Mouse (Mus musculus) midbrain, postnatal 0 days (tissue): ENCODE results near the gene Extl2. TPM values are rescaled to one million over a fixed set of nuclear protein-coding genes. Genes with fewer than 3 reads are reported as not detected.

Experiments used
- ATAC-seq: fragments of 200-750 bp; cut with Nextera tagmentation; 2 replicates; pipeline ENCODE4 v1.8.0; 2017; ENCODE audit warnings: moderate number of reproducible peaks, mild to moderate bottlenecking, moderate TSS enrichment, moderate library complexity; ENCODE audit not compliant: low FRiP score
- DNase-seq: peaks from one replicate; pipeline ENCODE4 v3.0.0-alpha.2; 2015; ENCODE audit warnings: low spot score
- H3K27ac ChIP-seq: fragments of 300-500 bp; sonication (generic); 2 replicates; pipeline ENCODE4 v1.5.1; 2014; ENCODE audit warnings: low read depth, mild to moderate bottlenecking, low read length, mixed read lengths
- H3K27me3 ChIP-seq: fragments of 300-500 bp; sonication (generic); 2 replicates; pipeline ENCODE4 v1.6.1; 2014; ENCODE audit warnings: low read length, control low read depth, mixed read lengths; ENCODE audit not compliant: insufficient read depth
- H3K36me3 ChIP-seq: fragments of 300-500 bp; sonication (generic); 2 replicates; pipeline ENCODE4 v1.6.1; 2014; ENCODE audit warnings: low read length, control low read depth, mixed read lengths; ENCODE audit not compliant: insufficient read depth
- H3K4me1 ChIP-seq: fragments of 300-500 bp; sonication (generic); 2 replicates; pipeline ENCODE4 v1.6.1; 2014; ENCODE audit warnings: mild to moderate bottlenecking, control low read depth, antibody characterized with exemption, low read length, mixed read lengths; ENCODE audit not compliant: insufficient read depth
- H3K4me2 ChIP-seq: fragments of 300-500 bp; sonication (generic); 2 replicates; pipeline ENCODE4 v1.6.1; 2014; ENCODE audit warnings: low read depth, mild to moderate bottlenecking, low read length, mixed read lengths; ENCODE audit not compliant: poor library complexity, severe bottlenecking
- H3K4me3 ChIP-seq: fragments of 300-500 bp; sonication (generic); 2 replicates; pipeline ENCODE4 v1.5.1; 2014; ENCODE audit warnings: low read depth, mild to moderate bottlenecking, low read length, moderate library complexity
- H3K9ac ChIP-seq: fragments of 300-500 bp; sonication (generic); replicated peaks from 2 replicates; pipeline ENCODE4 v1.6.1; 2014; ENCODE audit warnings: mild to moderate bottlenecking, low read length, moderate library complexity, mixed read lengths; ENCODE audit not compliant: poor library complexity, severe bottlenecking
- H3K9me3 ChIP-seq: fragments of 300-500 bp; sonication (generic); 2 replicates; pipeline ENCODE4 v1.6.1; 2016; ENCODE audit warnings: low read length, control low read depth
- CTCF ChIP-seq: IDR thresholded peaks from 2 replicates; pipeline ENCODE4 v1.5.1; 2016; ENCODE audit warnings: antibody characterized with exemption, mild to moderate bottlenecking
- WGBS: fragments of 180-500 bp; shearing (Covaris S2); extraction: QIAGEN DNeasy Blood & Tissue Kit; methylation state at CpG from one replicate; pipeline ENCODE4 v1.1.7; 2014; 5-methylcytosine and 5-hydroxymethylcytosine counted together
- polyA plus RNA-seq: library from polyadenylated mRNA; unstranded; fragments of >200 nt; fragmentation: Nextera tagmentation; extraction: Ambion mirVana; gene quantifications from 2 replicates; pipeline ENCODE4 v1.2.1, GENCODE M21; 2015
- total RNA-seq: library from RNA; depleted of rRNA; stranded (reverse); fragments of >200 nt; gene quantifications from 2 replicates; pipeline ENCODE4 v1.2.3, GENCODE M21; 2014

Extl2 gene
- total and polyA plus RNA-seq, 2 experiments from 2014 or later, result 34.7 to 35.7 TPM

DNA sequence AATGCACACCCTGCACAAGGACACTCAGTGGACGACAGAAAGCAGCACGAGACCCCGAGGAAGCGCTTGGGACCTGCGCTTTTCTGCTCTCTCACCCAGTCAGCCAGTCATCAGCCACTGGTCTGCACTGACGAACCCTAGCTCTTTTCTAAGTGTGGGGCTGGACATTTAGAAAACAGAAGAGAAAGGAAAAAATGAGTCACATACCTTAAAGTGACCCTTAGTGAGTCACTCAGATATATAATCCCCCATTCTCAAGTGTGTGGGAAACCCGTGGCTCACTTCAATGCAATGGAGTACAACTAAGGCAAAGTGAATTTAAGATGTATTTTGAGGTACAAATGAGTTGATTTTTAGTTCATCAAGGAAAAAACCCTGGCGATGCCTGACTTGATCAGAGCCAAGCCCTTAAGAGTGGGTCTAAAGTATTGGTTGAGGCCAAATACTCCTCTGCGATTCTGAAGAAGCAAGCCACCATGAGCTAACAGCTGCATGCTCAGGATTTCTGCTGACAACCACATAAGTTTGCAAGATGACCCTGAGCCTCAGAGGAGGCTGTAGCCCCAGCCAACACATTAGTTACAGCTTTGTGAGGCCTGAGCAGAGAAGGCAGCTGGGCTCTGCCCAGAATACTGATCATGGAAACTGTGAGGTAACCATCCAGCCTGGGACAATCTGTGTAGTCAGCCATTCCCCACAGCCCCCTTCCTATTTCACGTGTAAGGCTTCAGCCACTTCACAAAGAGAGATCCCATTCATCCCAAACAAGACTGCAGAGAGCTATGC lies 38.3 kb upstream of the Extl2 start:
- no peak overlapping the region for H3K27ac ChIP-seq

DNA sequence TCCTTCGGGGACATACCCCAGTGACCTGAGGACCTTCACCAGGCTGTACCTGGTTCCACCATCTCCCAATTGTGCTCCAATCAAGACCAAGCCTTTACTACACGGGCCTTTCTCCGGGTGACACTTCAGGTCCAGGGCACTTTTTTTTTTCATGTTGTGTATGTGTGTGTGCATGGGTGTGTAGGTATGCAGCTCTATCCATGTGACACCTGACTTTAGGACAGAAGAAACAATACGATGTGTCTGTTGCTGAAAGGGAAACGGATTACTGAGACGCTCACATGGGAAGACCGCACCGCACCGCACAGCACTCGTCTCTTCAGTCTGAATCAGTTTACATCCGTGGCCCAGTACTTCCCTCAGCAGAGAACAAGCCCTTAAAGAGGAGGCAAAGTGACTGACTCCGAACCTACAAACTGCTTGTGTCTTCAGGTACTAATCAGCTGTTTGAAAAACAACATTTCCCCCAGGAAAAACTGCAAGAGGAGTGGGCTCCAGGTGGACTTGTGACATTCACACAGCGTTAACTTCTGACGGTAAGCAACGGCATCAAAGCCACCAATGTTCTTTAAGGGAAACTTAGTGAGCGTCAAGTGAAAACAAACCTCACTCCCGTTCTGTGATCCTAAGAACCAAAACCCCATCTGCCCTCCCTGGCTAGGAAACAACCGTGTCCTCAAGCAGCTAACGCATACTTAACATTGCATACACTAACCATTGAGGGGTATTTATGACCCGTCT lies 36.0 kb upstream of the Extl2 start:
- Histone ChIP-seq H3K4me3 (no peak overlapping the region), H3K27me3 (no peaks in the 10 kb centered on the region), H3K4me2 (no peak overlapping the region), H3K4me1 (no peaks in the 10 kb centered on the region), H3K9ac (no peak overlapping the region), H3K36me3 (peaks cover 27% of the 10 kb centered on the region), H3K9me3 (no peaks in the 10 kb centered on the region), H3K27ac (no peak overlapping the region)
- 94% methylated on average over 20 of the region's 20 CpGs for WGBS
- TF ChIP-seq CTCF, result no peak
- DNase-seq (no peak), ATAC-seq (no peak)

More for the DNA sequence above, 38.3 kb upstream of the Extl2 start:
- no peaks in the 10 kb centered on the region for H3K4me1 ChIP-seq
- H3K9ac ChIP-seq, result no peak overlapping the region
- ATAC-seq (peak; percentile 91), DNase-seq (peak; percentile 72)
- TF ChIP-seq CTCF, result no peak
- H3K36me3 ChIP-seq, result peaks cover 17% of the 10 kb centered on the region
- H3K27me3 ChIP-seq, result no peaks in the 10 kb centered on the region
- no peak overlapping the region for H3K4me2 ChIP-seq
- 83% methylated on average over 10 of the region's 10 CpGs for WGBS
- no peaks in the 10 kb centered on the region for H3K9me3 ChIP-seq
- H3K4me3 ChIP-seq, result no peak overlapping the region

DNA sequence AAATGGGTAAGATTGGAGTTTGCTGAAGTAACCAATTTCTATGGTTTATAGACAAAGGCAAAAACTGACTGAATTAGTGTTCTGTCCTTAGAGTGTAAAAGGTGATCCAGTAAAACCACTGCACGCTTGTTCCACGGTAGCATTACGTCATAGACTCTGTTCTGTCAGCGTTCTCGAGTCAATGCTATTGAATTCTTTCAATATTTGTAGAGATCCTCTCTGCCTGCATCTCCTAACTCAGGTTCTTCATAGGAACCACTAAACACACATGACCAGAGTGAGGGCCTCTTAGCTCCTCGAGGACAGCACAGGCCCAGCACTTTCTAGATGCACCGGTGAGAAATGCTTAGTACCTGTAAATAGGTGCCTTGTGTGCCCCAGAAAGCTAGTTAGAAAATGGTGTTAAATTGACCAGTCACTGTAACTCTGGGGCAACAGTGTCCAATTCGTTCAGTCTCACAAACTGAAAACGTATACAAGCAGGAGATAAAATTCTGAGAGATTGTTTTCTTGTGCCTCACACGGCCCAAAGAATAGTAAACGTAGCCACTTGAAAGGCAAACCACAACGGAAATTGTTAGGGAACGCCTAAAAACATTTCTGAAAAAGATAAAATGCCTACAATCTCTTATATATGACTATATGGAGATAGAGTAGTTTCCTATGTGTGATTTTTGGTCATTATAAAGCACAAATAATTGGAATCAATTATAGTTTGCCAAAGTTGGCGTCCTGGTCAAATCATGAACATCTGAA lies 35.2 kb upstream of the Extl2 start:
- H3K9ac ChIP-seq, result no peak overlapping the region
- peaks cover 30% of the 10 kb centered on the region for H3K36me3 ChIP-seq
- H3K27me3 ChIP-seq, result no peaks in the 10 kb centered on the region
- H3K4me2 ChIP-seq, result no peak overlapping the region
- 96% methylated on average over 14 of the region's 14 CpGs for WGBS
- H3K27ac ChIP-seq, result no peak overlapping the region
- ATAC-seq (no peak), DNase-seq (no peak)
- H3K9me3 ChIP-seq, result no peaks in the 10 kb centered on the region
- no peaks in the 10 kb centered on the region for H3K4me1 ChIP-seq
- TF ChIP-seq CTCF, result no peak
- H3K4me3 ChIP-seq, result no peak overlapping the region

DNA sequence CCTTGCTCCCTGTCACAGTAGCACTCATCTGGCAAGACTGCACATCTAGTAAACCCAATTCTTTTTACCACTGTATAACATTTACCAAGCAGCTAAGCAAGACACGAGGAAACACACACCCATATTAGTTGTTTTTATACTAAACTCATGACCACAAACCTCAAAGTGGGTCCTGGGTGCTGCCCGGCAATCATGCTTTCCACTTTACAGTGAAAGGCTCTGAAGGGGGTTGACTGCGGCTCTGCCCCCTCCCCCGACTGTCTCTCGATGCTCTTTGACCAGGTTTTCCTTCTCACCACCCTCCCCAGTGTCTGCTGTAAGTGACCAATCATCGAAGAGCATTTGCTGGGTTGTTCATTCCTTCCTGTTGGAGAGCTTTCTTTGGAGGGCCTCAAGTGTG lies 33.0 kb upstream of the Extl2 start:
- Histone ChIP-seq H3K4me2 (no peak overlapping the region), H3K36me3 (peaks cover 37% of the 10 kb centered on the region), H3K9me3 (no peaks in the 10 kb centered on the region), H3K4me1 (no peaks in the 10 kb centered on the region), H3K27ac (no peak overlapping the region), H3K9ac (no peak overlapping the region), H3K4me3 (no peak overlapping the region), H3K27me3 (no peaks in the 10 kb centered on the region)
- ATAC-seq, result no peak
- no peak for TF ChIP-seq CTCF
- 94% methylated on average over 6 of the region's 6 CpGs for WGBS
- no peak for DNase-seq

DNA sequence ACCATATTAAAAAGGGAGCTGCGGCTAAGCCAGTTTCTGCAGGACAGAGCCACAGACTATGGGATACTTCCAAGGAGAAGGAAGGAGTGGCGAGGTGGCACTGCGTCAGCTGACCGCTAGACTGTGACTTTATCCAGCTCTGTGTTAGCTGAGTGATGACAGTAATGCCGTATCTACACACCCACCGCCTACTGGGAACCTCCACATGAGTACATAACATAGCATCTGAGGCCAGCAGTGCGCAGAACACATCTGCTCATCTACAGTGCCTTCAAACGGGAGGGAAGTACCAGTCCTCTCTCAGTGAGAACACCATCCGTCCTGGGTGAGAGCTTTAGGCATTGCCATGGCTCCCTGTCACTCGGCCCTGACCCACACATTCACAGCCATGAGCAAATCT lies 32.3 kb upstream of the Extl2 start:
- WGBS, result 95% methylated on average over 10 of the region's 10 CpGs
- Histone ChIP-seq H3K4me1 (no peaks in the 10 kb centered on the region), H3K4me2 (no peak overlapping the region), H3K36me3 (peaks cover 37% of the 10 kb centered on the region), H3K4me3 (no peak overlapping the region), H3K27me3 (no peaks in the 10 kb centered on the region), H3K9ac (no peak overlapping the region), H3K9me3 (no peaks in the 10 kb centered on the region), H3K27ac (no peak overlapping the region)
- DNase-seq (no peak), ATAC-seq (no peak; the same call in 1 of the 2 replicates)
- TF ChIP-seq CTCF, result no peak
